Mouse (Mus musculus) C2C12 (cell line): ENCODE measurements at regions not wholly inside any gene's neighbourhood (a gene's known extent, or its start where the extent isn't known, plus 50 kb on each side); places are given as distances from the start of the nearest gene placed in this dataset.
"Not testable (repeated sequence)": the region's sequence is repeated elsewhere in the genome, so short reads cannot be mapped to it uniquely, and the experiment has no call there.

ENCODE experiments used
- H3K27me3 ChIP-seq: one replicate; pipeline ENCODE4 v1.6.1; 2011; ENCODE audit not compliant: control insufficient read depth, insufficient read depth, insufficient read length
- H3K36me3 ChIP-seq: one replicate; pipeline ENCODE4 v1.6.1; 2011; ENCODE audit not compliant: control insufficient read depth, insufficient read depth
- H3K4me3 ChIP-seq: one replicate; pipeline ENCODE4 v1.5.1; 2011; ENCODE audit warnings: mild to moderate bottlenecking, control low read depth; ENCODE audit not compliant: poor library complexity, insufficient read depth, severe bottlenecking
- H3K79me2 ChIP-seq: one replicate; pipeline ENCODE4 v1.6.1; 2011; ENCODE audit not compliant: control insufficient read depth, insufficient read depth
- H3K79me3 ChIP-seq: one replicate; pipeline ENCODE4 v1.6.1; 2011; ENCODE audit warnings: low read depth, control low read depth
- H3ac ChIP-seq: one replicate; pipeline ENCODE3; 2011; ENCODE audit warnings: low read depth; ENCODE audit not compliant: control insufficient read depth, insufficient read length
- CTCF ChIP-seq: IDR thresholded peaks from one replicate; pipeline ENCODE4 v1.5.1; 2011; ENCODE audit not compliant: control insufficient read depth, insufficient read depth, insufficient read length
- FOSL1 ChIP-seq: IDR thresholded peaks from one replicate; pipeline ENCODE4 v1.8.0; 2011; ENCODE audit warnings: mild to moderate bottlenecking, low read length; ENCODE audit not compliant: poor library complexity, insufficient read depth, severe bottlenecking
- MAX ChIP-seq: IDR thresholded peaks from one replicate; pipeline ENCODE4 v1.6.1; 2011; ENCODE audit warnings: mild to moderate bottlenecking, control low read depth
- MYOD1 ChIP-seq: IDR thresholded peaks from one replicate; pipeline ENCODE4 v1.6.1; 2011; ENCODE audit warnings: low read depth; ENCODE audit not compliant: control insufficient read depth, insufficient read length
- USF1 ChIP-seq: IDR thresholded peaks from one replicate; pipeline ENCODE4 v1.6.1; 2011; ENCODE audit warnings: low read depth, mild to moderate bottlenecking, control low read depth, moderate library complexity

- Histone ChIP-seq H3K79me2 (no peaks in the 10 kb centered on the region), H3ac (no peak overlapping the region), H3K27me3 (no peaks in the 10 kb centered on the region), H3K36me3 (no peaks in the 10 kb centered on the region), H3K79me3 (no peaks in the 10 kb centered on the region), H3K4me3 (no peak overlapping the region)
- TF ChIP-seq FOSL1 (no peak), USF1 (no peak), MAX (no peak), CTCF (no peak), MYOD1 (no peak)
Observed at GRCm38 (mm10) chr11:121894801-121895200, 64.8 kb downstream of the Ptchd3 start.

DNA sequence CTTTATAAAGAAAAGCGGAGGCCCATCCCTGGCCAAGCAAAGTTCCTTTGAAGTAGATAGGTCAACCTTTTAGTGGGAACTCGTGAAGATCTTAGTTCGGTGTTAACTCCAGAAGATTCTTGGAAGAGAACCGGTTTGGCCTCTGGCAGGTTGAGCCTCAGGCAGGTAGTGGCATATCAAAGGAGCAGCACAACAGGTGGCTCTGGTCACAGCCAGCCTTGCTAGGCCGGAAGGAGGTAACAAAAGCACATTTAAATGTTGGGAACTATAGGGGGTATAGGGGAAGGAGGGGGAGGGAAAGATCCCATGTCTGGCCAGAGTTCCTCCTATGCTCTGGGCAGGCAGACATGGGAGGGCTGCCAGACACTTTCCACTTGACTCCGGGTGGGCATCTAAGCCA, 74.3 kb downstream of the Ptchd3 start:
- H3K79me3 ChIP-seq, H3K36me3 ChIP-seq, H3ac ChIP-seq, H3K4me3 ChIP-seq, H3K27me3 ChIP-seq, H3K79me2 ChIP-seq: not testable (repeated sequence)

DNA sequence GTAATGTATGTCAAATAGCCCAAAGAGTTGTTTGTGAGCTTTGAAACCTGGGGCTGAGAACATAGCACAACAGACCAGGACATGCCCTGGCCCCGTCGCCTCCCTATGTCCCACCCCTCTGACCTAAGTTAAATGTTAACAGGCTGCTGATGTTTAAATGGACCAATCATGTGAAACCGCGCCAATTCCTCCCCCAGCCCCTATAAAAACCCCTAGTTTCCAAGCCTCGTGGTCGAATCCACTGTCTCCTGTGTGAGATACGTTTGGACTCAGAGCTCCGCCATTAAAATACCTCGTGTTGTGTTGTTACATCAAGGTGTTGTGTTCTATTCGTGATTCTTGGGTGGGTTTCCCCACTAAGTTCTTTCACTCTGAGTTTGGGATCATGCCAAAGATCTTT, 94.6 kb downstream of the Ptchd3 start:
- H3ac ChIP-seq, H3K36me3 ChIP-seq, H3K4me3 ChIP-seq, H3K79me2 ChIP-seq, H3K27me3 ChIP-seq, H3K79me3 ChIP-seq: not testable (repeated sequence)

- not testable (repeated sequence) for H3K27me3 ChIP-seq, H3K79me2 ChIP-seq, H3K36me3 ChIP-seq, H3ac ChIP-seq, H3K79me3 ChIP-seq, H3K4me3 ChIP-seq
Observed at GRCm38 (mm10) chr11:121925043-121925442, 95.0 kb downstream of the Ptchd3 start.

- not testable (repeated sequence) for H3K4me3 ChIP-seq, H3K36me3 ChIP-seq
Observed at GRCm38 (mm10) chr11:121951726-121952125, 121.7 kb downstream of the Ptchd3 start.

GRCm38 (mm10) chr11:121956367-121957235, 126.6 kb downstream of the Ptchd3 start:
- H3ac ChIP-seq, H3K79me2 ChIP-seq, H3K36me3 ChIP-seq, H3K4me3 ChIP-seq, H3K79me3 ChIP-seq, H3K27me3 ChIP-seq: not testable (repeated sequence)

More at GRCm38 (mm10) chr11:121951726-121952125, 121.7 kb downstream of the Ptchd3 start:
- not testable (repeated sequence) for H3K79me2 ChIP-seq, H3ac ChIP-seq, H3K79me3 ChIP-seq, H3K27me3 ChIP-seq

- not testable (repeated sequence) for H3K79me3 ChIP-seq, H3K4me3 ChIP-seq, H3K36me3 ChIP-seq, H3ac ChIP-seq, H3K79me2 ChIP-seq, H3K27me3 ChIP-seq
Observed at GRCm38 (mm10) chr11:121958735-121959134, 128.7 kb downstream of the Ptchd3 start.

GRCm38 (mm10) chr11:121964111-121964510, 134.1 kb downstream of the Ptchd3 start:
- not testable (repeated sequence) for H3K4me3 ChIP-seq, H3K27me3 ChIP-seq, H3K36me3 ChIP-seq, H3ac ChIP-seq, H3K79me2 ChIP-seq, H3K79me3 ChIP-seq
